Mouse (Mus musculus) forebrain, embryonic 15.5 days (tissue): ENCODE measurements around the gene Ahcyl2. TPM values are rescaled to one million over a fixed set of nuclear protein-coding genes. Genes with fewer than 3 reads are reported as not detected.

ENCODE experiments used
- polyA plus RNA-seq: library from polyadenylated mRNA; unstranded; fragments of >200 nt; fragmentation: Nextera tagmentation; extraction: Ambion mirVana; gene quantifications from 2 replicates; pipeline ENCODE4 v1.2.1, GENCODE M21; 2015

The Ahcyl2 gene
- polyA plus RNA-seq, 1 experiment from 2014 or later = 12.9 TPM

Other genes starting within 250 kb of the Ahcyl2 start
- gene Irf5, start 241.4 kb upstream of the Ahcyl2 start, polyA plus RNA-seq = 1.3 and 1.4 TPM in 2 replicates
- gene Tnpo3, start 158.1 kb upstream of the Ahcyl2 start, polyA plus RNA-seq = 107 and 111 TPM in 2 replicates
- 5.0 and 7.4 TPM in 2 replicates for gene Tspan33, start 73.8 kb upstream of the Ahcyl2 start, polyA plus RNA-seq
- gene Smo, start 32.5 kb upstream of the Ahcyl2 start, polyA plus RNA-seq = 14.4 and 16.3 TPM in 2 replicates
- gene Strip2, start 149.0 kb downstream of the Ahcyl2 start, polyA plus RNA-seq = 2.4 and 3.0 TPM in 2 replicates